Mouse (Mus musculus): ENCODE data around the gene B430306N03Rik. TPM values are rescaled to one million over a fixed set of nuclear protein-coding genes. Genes with fewer than 3 reads are reported as not detected.

B430306N03Rik gene
- total RNA-seq, 2 experiments from 2014 or later = not detected

DNA sequence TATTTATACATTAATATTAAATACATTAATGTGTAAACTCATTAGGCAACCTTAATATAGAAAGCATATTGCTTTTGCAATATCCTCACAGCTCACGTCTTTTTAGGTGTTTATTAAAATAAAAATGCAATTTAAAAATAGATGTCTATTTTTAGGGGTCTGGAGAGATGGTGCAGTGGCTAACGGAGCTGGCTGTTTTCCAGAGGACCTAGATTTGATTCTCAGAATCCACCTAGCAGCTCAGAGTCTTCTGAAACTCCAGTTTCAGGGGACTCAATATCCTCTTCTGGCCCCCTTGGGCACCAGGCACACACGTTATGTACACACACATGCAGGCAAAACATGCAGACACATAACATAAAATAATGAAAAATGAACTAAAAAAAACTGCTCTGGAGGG, 46.4 kb downstream of the B430306N03Rik start:
- no peak for DNase-seq (ENCODE audit: low spot score in 2 of 2)

DNA sequence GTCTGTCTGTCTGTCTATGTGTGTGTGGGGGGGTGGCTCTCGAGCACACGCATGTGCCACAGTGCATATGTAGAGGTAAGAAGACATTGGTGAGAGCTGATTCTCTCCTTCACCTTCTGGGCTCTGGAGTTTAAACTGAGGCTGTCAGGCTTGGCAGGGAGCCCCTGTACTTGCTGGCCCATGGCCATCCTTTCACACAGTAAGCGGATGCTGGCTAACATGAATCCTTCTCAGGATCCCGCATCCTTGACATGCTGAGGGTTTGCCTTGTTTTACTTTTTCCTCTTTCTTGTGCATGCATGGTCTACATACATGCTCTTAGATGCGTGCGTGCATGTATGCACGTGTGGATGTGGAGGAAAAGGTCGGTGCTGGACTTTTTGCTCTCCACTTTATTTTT, 47.0 kb downstream of the B430306N03Rik start:
- peak; percentile 26 to 29 for DNase-seq (ENCODE audit: low spot score in 2 of 2)

DNA sequence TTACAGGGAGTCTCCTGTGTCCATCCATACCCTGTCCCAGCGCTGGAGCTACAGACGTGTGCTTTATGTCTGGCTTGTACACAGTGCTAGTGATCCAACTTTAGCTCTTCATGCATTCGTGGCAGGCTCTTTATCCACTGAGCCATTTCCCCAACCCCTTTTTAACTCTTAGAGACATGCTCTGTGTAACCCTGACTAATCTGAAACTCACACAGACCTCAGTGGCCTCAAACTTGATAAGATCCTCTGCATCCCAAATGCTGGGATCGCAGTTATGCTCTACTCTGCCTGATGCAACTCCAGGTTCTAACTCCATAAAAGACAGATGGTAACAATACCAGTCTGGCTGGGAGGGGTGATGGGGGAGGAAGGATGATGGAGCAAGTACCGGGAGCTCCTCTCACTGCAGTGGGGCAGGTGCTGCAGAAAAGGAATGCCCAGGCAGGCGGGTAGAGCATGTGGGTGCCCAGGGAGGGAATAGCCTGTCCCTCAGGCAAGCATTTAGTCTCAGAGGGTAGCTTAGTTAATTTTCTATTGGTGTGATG, 47.6 kb downstream of the B430306N03Rik start:
- DNase-seq (ENCODE audit: low spot score in 2 of 2) = no peak

DNA sequence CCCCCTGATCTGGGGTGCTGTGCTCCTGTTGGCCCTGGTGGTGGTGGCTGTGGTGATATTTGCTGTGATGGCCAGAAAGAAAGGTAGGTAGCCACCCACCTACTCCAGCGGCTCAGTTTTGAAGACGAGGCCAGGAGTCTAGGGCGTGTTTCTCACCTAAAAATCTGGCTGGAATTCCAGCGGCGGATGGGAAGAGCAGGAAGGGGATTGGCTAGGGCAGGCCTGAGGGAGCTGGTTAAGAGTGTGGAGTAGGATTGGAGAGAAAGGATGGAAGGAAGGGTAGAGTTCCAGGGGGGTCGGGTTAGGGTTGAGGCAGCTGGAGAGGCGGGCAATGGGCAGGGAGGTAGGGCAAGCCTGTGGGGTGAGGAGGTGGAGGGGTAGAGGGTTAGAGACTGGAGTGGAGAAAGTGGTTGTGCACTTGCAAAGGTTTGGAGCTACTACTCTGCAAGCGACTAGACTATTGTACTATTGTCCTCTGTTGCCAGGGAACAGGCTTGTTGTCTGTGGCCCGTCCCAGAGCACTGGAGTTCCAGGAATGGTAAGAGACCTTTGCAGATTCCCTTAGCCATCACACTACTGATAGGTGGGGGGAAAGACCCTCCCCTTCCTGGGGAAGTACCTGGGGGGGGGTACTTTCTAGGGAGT, 49.7 kb downstream of the B430306N03Rik start:
- no peak for DNase-seq (ENCODE audit: low spot score in 2 of 2)

DNA sequence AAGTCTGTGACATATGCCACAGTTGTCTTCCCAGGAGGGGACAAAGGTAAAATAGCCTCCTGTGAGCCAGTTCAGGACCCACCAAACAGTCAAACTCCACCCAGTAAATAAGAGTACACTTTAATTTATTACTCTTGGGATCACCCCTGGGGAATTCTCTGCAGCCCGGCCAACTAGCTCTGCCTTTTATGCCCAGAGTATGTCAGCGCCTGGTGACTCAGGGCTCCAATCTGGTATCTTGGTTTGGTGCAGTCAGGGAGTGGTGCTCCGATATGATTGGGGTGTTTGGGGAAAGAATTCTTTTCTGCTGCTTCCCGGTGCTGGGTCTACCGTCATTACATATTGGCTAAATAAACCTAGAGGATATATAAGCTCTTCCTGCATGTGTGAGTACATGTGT, 50.9 kb downstream of the B430306N03Rik start:
- DNase-seq (ENCODE audit: low spot score in 2 of 2) = no peak

DNA sequence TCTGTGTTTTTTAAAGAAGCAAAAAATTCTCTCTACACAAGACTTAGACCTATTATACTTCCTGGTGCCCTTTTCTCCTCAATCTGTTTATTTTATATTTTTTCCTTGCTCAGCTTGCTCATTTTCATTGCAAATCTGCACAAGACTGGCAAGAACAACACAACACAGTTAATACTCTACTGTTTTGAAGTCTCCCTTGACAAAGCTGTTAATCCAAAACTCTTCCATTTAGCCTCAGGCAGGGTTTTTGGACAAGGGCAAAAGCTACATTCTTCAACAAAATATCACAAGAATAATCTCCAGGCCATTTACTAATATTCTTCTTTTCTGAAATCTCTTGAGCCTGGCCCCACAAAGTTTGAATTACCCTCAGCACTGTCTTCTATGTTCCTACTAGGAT, 55.7 kb downstream of the B430306N03Rik start:
- no peak for DNase-seq (ENCODE audit: low spot score in 2 of 2)

DNA sequence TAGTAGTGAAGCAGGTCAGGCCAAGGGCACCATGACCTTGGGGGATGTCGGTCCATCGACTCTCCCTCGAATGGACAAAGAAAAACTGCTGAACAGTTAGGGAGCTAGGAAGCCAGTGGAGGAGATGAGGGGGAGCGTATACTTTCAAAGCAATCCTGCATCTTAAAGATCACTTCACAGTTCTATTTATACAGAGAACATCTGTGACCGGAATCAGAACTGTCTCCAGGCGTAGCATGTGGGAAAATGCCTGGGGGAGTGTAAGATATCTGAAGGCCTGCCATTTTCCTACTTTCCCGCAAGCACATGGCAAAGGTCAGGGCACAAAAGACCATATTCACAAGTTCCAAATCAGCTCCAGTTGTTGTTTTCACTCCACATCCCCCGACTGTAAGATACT, 57.0 kb downstream of the B430306N03Rik start:
- no peak for DNase-seq (ENCODE audit: low spot score in 2 of 2)

DNA sequence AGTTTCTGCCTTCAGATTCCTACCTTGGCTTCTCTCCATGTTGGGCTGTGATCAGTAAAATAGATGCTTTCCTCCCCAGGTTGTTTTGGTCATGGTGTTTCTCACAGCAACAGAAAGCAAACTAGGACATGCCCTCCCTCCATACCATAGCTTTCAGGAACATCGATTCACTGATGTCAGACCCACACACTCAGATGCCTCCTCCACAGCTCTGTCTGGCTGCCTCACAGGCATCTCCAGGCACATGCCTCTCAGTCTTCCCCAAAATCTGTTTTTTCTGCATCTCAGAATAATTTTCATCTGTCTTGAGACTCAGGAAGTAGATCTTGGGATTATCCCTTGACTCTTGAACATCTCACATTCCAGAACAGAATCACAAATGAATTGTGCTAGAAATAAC, 60.2 kb downstream of the B430306N03Rik start:
- DNase-seq (ENCODE audit: low spot score in 2 of 2) = no peak

Other genes starting within 250 kb of the B430306N03Rik start
- not detected for gene 1700067P10Rik, start 226.8 kb upstream of the B430306N03Rik start, total RNA-seq (2021)
- not detected for gene 9830107B12Rik, start 169.9 kb upstream of the B430306N03Rik start, total RNA-seq (2021)
- not detected for gene A530064D06Rik, start 148.9 kb upstream of the B430306N03Rik start, total RNA-seq (2021)
- gene Trem1, start 83.4 kb upstream of the B430306N03Rik start, total RNA-seq (2021) = not detected
- not detected for gene Trem3, start 68.4 kb upstream of the B430306N03Rik start, total RNA-seq (2021)
- gene Treml4, start 51.8 kb upstream of the B430306N03Rik start, total RNA-seq (2021) = not detected
- gene Treml2, start 16.6 kb upstream of the B430306N03Rik start, total RNA-seq (2021) = under 1 TPM; 0.19 to 0.48 TPM
- gene Trem2, start 30.3 kb downstream of the B430306N03Rik start, total RNA-seq (2021) = 1 to 10 TPM; 7.6 to 8.1 TPM
- under 1 TPM in 1 of 2 experiments, not detected in 1; 0.44 TPM for gene Treml1, start 43.8 kb downstream of the B430306N03Rik start, total RNA-seq (2021)
- gene Nfya, start 93.8 kb downstream of the B430306N03Rik start, total RNA-seq (2021) = 10 to 100 TPM; 30.3 to 42.0 TPM
- 10 to 100 TPM; 10.7 to 11.2 TPM for gene Oard1, start 93.9 kb downstream of the B430306N03Rik start, total RNA-seq (2021)
- under 1 TPM; 0.30 to 0.45 TPM for gene Apobec2, start 116.8 kb downstream of the B430306N03Rik start, total RNA-seq (2021)
- under 1 TPM in 1 of 2 experiments, not detected in 1; 0.79 TPM for gene Tspo2, start 135.4 kb downstream of the B430306N03Rik start, total RNA-seq (2021)
- gene Unc5cl, start 138.8 kb downstream of the B430306N03Rik start, total RNA-seq (2021) = 1 to 10 TPM in 1 of 2 experiments, under 1 TPM in 1; 0.36 to 1.0 TPM